Mouse (Mus musculus) bone marrow, adult 2 months (tissue): ENCODE results near the gene Rpl4. TPM values are rescaled to one million over a fixed set of nuclear protein-coding genes. Genes with fewer than 3 reads are reported as not detected.
A peak's percentile ranks its signal among the peaks of the same experiment; 100 is the strongest.
"Not testable (repeated sequence)": the region's sequence is repeated elsewhere in the genome, so short reads cannot be mapped to it uniquely, and the experiment has no call there.

Source experiments
- H3K27ac ChIP-seq: fragments of 200-500 bp; 2 replicates; pipeline ENCODE4 v1.5.1; 2012; ENCODE audit warnings: low read depth, mild to moderate bottlenecking, control low read depth, inconsistent platforms, low read length; ENCODE audit not compliant: control insufficient read depth, poor library complexity, insufficient read depth
- H3K4me1 ChIP-seq: fragments of 200-500 bp; 2 replicates; pipeline ENCODE4 v1.6.1; 2011; ENCODE audit warnings: low read length; ENCODE audit not compliant: control insufficient read depth, insufficient read depth
- H3K4me3 ChIP-seq: fragments of 200-500 bp; replicated peaks from 2 replicates; pipeline ENCODE3; 2011; ENCODE audit warnings: mild to moderate bottlenecking, low read depth, low read length, control low read depth; ENCODE audit not compliant: control insufficient read depth
- CTCF ChIP-seq: fragments of 200-500 bp; IDR thresholded peaks from 2 replicates; pipeline ENCODE4 v1.5.1; 2011; ENCODE audit warnings: low read length, control low read depth; ENCODE audit not compliant: control insufficient read depth, insufficient read depth
- POLR2A ChIP-seq: fragments of 200-500 bp; IDR thresholded peaks from 2 replicates; pipeline ENCODE4 v1.6.1; 2011; ENCODE audit warnings: low read depth, mild to moderate bottlenecking, control low read depth, low read length, borderline replicate concordance; ENCODE audit not compliant: control insufficient read depth
- WGBS: fragments of 180-500 bp; shearing (Covaris S2); methylation state at CpG from one replicate; pipeline ENCODE4 v1.1.7; 2018; 5-methylcytosine and 5-hydroxymethylcytosine counted together
- polyA plus RNA-seq: library from polyadenylated mRNA; stranded (reverse); fragments of >200 nt; gene quantifications from 2 replicates; pipeline ENCODE4 v1.2.4, GENCODE M21; 2011; ENCODE audit warnings: low replicate concordance; ENCODE audit not compliant: missing spikeins, insufficient read depth, insufficient read length

The Rpl4 gene
- polyA plus RNA-seq, 1 experiment: 1,066 TPM

DNA sequence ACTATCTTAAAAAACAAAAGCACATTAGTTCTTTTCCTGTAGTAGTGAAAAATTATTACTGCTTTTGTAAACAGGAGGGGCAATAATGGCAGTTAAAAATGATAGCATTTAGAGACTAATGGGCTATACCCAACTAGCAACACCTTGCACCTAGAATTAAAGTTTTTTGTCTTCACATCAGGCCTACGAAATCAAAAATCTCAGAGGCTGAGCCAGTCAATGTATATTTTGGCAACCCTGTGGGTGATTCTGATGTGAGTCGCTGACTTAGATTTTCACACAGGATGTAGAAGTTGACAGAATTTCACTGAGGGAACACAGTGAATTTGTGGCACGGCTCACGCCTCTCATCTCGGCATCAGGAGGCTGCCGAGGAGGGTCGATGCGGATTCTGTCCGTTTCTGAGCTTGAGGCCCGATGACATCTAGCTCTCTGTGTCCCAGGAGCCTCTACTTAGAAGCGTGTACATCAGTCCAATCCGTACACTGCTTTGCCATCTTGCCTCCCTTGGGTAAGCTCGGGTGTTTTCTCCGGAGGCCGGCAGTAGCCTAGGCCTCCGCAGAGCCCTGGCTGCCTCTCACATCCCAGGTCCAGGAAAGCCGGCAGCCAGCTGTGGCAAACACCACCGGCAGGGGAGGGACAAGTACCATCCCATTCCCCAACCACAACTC lies 895 bp upstream of the Rpl4 start:
- peak overlapping the region; percentile 92 for H3K4me3 ChIP-seq
- H3K4me1 ChIP-seq: no peaks in the 10 kb centered on the region; the same call in 1 of the 2 replicates
- TF ChIP-seq CTCF (no peak), POLR2A (no peak)
- 3% methylated on average over 18 of the region's 18 CpGs for WGBS
- peak overlapping the region; percentile 55 for H3K27ac ChIP-seq

GRCm38 (mm10) chr9:64173666-64174220 lies 568 bp downstream of the Rpl4 start:
- TF ChIP-seq POLR2A: no peak
- TF ChIP-seq CTCF: no peak
- Histone ChIP-seq H3K4me1 (no peaks in the 10 kb centered on the region; the same call in 1 of the 2 replicates), H3K27ac (peak overlapping the region; percentile 44), H3K4me3 (peak overlapping the region; percentile 92)
- under 1% methylated on average over 16 of the region's 16 CpGs for WGBS

- H3K27ac ChIP-seq: no peak overlapping the region
- TF ChIP-seq POLR2A: no peak
- no peak for TF ChIP-seq CTCF
- no peak overlapping the region for H3K4me3 ChIP-seq
- H3K4me1 ChIP-seq: no peaks in the 10 kb centered on the region; the same call in 1 of the 2 replicates
These were observed 1.2 kb downstream of the Rpl4 start for GRCm38 (mm10) chr9:64174341-64174740.

- Histone ChIP-seq H3K4me3 (no peak overlapping the region), H3K27ac (no peak overlapping the region), H3K4me1 (no peaks in the 10 kb centered on the region; the same call in 1 of the 2 replicates)
- 65% methylated on average over 8 of the region's 8 CpGs for WGBS
- TF ChIP-seq POLR2A (no peak), CTCF (no peak)
These were observed 1.6 kb downstream of the Rpl4 start for GRCm38 (mm10) chr9:64174766-64175165.

DNA sequence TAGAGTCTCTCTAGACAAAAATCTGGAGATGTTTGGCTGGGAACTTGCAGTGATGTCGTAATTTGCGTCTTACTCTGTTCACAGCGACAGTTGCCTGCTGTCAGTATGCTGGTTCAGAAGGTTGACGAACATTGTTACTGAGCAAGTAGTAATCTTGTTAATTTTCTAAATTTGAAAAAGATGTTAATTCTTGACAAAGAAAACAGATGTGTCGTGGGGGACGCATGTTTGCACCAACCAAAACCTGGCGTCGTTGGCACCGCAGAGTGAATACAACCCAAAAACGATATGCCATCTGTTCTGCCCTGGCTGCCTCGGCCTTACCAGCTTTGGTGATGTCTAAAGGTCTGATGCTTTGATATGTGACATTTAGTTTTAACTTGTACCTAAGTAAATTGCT lies 2.2 kb downstream of the Rpl4 start:
- Histone ChIP-seq H3K4me3 (no peak overlapping the region), H3K4me1 (no peaks in the 10 kb centered on the region; the same call in 1 of the 2 replicates), H3K27ac (no peak overlapping the region)
- no peak for TF ChIP-seq CTCF
- TF ChIP-seq POLR2A: no peak
- 74% methylated on average over 11 of the region's 11 CpGs for WGBS

- H3K4me3 ChIP-seq: peak overlapping the region; percentile 100
- WGBS: 57% methylated on average over 3 of the region's 3 CpGs
- H3K27ac ChIP-seq: no peak overlapping the region
- no peaks in the 10 kb centered on the region; the same call in 1 of the 2 replicates for H3K4me1 ChIP-seq
- TF ChIP-seq CTCF (no peak), POLR2A (no peak)
These were observed 5.4 kb downstream of the Rpl4 start for GRCm38 (mm10) chr9:64178610-64178973.

GRCm38 (mm10) chr9:64178974-64179646 lies 5.9 kb downstream of the Rpl4 start, which contains the start of gene Snapc5:
Gene Snapc5, plus strand, starts transcription at chr9:64179274.
- WGBS: under 1% methylated on average over 35 of the region's 35 CpGs
- peak within 1 kb of the TSS; percentile 97 for H3K27ac ChIP-seq
- TF ChIP-seq CTCF: peak; percentile 26
- TF ChIP-seq POLR2A: peak; percentile 83; the same call in 1 of the 2 replicates
- peak within 1 kb of the TSS; percentile 100 for H3K4me3 ChIP-seq
- H3K4me1 ChIP-seq: no peaks in the 10 kb centered on the region; the same call in 1 of the 2 replicates

DNA sequence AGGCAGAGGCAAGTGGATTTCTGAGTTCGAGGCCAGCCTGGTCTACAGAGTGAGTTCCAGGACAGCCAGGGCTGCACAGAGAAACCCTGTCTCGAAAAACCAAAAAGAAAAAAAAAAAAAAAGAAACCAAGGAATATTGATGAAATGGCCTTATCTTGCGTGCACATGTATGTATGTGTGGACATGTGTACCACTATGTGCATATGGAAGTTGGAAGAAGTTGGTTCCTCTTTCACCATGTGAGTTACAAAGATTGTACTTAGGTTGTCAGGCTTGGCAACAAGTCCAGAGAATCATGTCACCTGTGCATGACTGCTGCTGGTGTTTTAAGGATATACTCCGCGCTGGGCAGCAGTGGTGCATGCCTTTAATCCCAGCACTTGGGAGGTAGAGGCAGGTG lies 10.1 kb downstream of the Rpl4 start:
- H3K27ac ChIP-seq, H3K4me1 ChIP-seq, H3K4me3 ChIP-seq: not testable (repeated sequence)
- 82% methylated on average over 5 of the region's 5 CpGs for WGBS
